Mouse (Mus musculus) layer of hippocampus, postnatal 10 days (tissue): ENCODE data around the gene Zfp952. TPM values are rescaled to one million over a fixed set of nuclear protein-coding genes. Genes with fewer than 3 reads are reported as not detected.
"Not testable (repeated sequence)": the region's sequence is repeated elsewhere in the genome, so short reads cannot be mapped to it uniquely, and the experiment has no call there.

Experiments used
- DNase-seq, 2 experiments: peaks; one replicate each; pipeline ENCODE4 v3.0.0; 2021; ENCODE audit warnings: low spot score in 2 of 2
- long read RNA-seq: library from polyadenylated mRNA; stranded (forward); transcript quantifications from one replicate; pipeline ENCODE4 v2.0.0, GENCODE M21; 2023
- total RNA-seq, 2 experiments: library from RNA; stranded (reverse); gene quantifications; 2 replicates each; pipeline ENCODE4 v1.2.3; 2021

Zfp952 gene
- 10 to 100 TPM; 15.9 to 16.5 TPM for total RNA-seq
- long read RNA-seq, transcript Zfp952-201 (4 exons, 2,950 nt), result major isoform, 5 of 12 reads
- long read RNA-seq, partial matches to known transcripts, result 0 of 12 reads
- long read RNA-seq, other reads (novel, unspliced or antisense), result 5 of 12 reads

- DNase-seq, result peak; percentile 88 to 90
These were observed at the start of gene Zfp952 for GRCm38 (mm10) chr17:32992699-32993474. Gene Zfp952, plus strand, starts transcription at chr17:32993129.

- DNase-seq, result no peak
These were observed 49.3 kb upstream of the Zfp952 start for GRCm38 (mm10) chr17:32943661-32944060.

GRCm38 (mm10) chr17:32944402-32945035 is 48.4 kb upstream of the Zfp952 start:
- no peak for DNase-seq

- peak in 1 of 2 experiments; percentile 6 for DNase-seq
These were observed 46.2 kb upstream of the Zfp952 start for GRCm38 (mm10) chr17:32946716-32947115.

GRCm38 (mm10) chr17:32947215-32947914 is 45.6 kb upstream of the Zfp952 start, which contains the start of gene Cyp4f13:
Gene Cyp4f13, minus strand, starts transcription at chr17:32947402.
- peak; percentile 96 to 97 for DNase-seq

GRCm38 (mm10) chr17:32950136-32950535 is 42.8 kb upstream of the Zfp952 start:
- no peak for DNase-seq

- DNase-seq, result no peak
These were observed 41.9 kb upstream of the Zfp952 start for GRCm38 (mm10) chr17:32951006-32951405.

- peak; percentile 90 for DNase-seq
These were observed 41.5 kb upstream of the Zfp952 start for GRCm38 (mm10) chr17:32951441-32951840.

- no peak for DNase-seq
These were observed 27.7 kb upstream of the Zfp952 start for GRCm38 (mm10) chr17:32965253-32965622.

GRCm38 (mm10) chr17:32965623-32966290 is 27.2 kb upstream of the Zfp952 start, which contains the start of gene Zfp472:
Gene Zfp472, plus strand, starts transcription at chr17:32965814.
- peak; percentile 90 to 92 for DNase-seq

GRCm38 (mm10) chr17:32981361-32981760 is 11.6 kb upstream of the Zfp952 start:
- no peak for DNase-seq

- DNase-seq, result no peak
These were observed 6.6 kb upstream of the Zfp952 start for GRCm38 (mm10) chr17:32986301-32986700.

GRCm38 (mm10) chr17:32991965-32992698 is 797 bp upstream of the Zfp952 start:
- DNase-seq, result peak in 1 of 2 experiments; percentile 28

- DNase-seq, result no peak
These were observed 5.6 kb downstream of the Zfp952 start for GRCm38 (mm10) chr17:32998492-32998891.

GRCm38 (mm10) chr17:33008337-33008736 is 15.4 kb downstream of the Zfp952 start:
- no peak for DNase-seq

GRCm38 (mm10) chr17:33020434-33020833 is 27.5 kb downstream of the Zfp952 start:
- DNase-seq, result not testable (repeated sequence)

- no peak for DNase-seq
These were observed 39.4 kb downstream of the Zfp952 start for GRCm38 (mm10) chr17:33032376-33032775.

- DNase-seq, result peak; percentile 78 to 81
These were observed 40.3 kb downstream of the Zfp952 start, which contains the start of gene Zfp763 for GRCm38 (mm10) chr17:33032900-33033891. Gene Zfp763, minus strand, starts transcription at chr17:33033402.
